Mouse (Mus musculus): ENCODE measurements around the gene Zeb2.

- TF ChIP-seq POLR2A (IDR thresholded peaks at IDR 0.05; ENCODE audit: insufficient read length, low read depth) (no peak), USF1 (IDR thresholded peaks at IDR 0.05; ENCODE audit: low read depth) (no peak), MYOD1 (IDR thresholded peaks at IDR 0.05; ENCODE audit: control insufficient read depth in 1 of 3, insufficient read length in 2 of 3, low read depth in 2 of 3) (no peak), TCF12 (IDR thresholded peaks at IDR 0.05; ENCODE audit: insufficient read depth, poor library complexity, severe bottlenecking) (no peak), MAX (IDR thresholded peaks at IDR 0.05; ENCODE audit: low read depth) (no peak), POLR2AphosphoS2 (IDR thresholded peaks at IDR 0.05; ENCODE audit: insufficient read length, low read depth) (no peak), CEBPB (IDR thresholded peaks at IDR 0.05; ENCODE audit: insufficient read depth, poor library complexity, severe bottlenecking) (no peak), SRF (IDR thresholded peaks at IDR 0.05; ENCODE audit: control insufficient read depth, insufficient read length, low read depth) (no peak), TCF3 (IDR thresholded peaks at IDR 0.05; ENCODE audit: insufficient read length, low read depth) (no peak), E2F4 (IDR thresholded peaks at IDR 0.05; ENCODE audit: insufficient read depth) (no peak), MYOG (IDR thresholded peaks at IDR 0.05; ENCODE audit: control insufficient read depth in 1 of 3, insufficient read depth in 1 of 3, insufficient read length in 2 of 3, low read depth in 2 of 3) (no peak), REST (IDR thresholded peaks at IDR 0.05; ENCODE audit: insufficient read depth, insufficient read length) (no peak)
These were observed 31.5 kb downstream of the Zeb2 start for GRCm38 (mm10) chr2:45085653-45086052.
